Mouse (Mus musculus): ENCODE results near the gene Mipep. TPM values are rescaled to one million over a fixed set of nuclear protein-coding genes. Genes with fewer than 3 reads are reported as not detected.

The Mipep gene
- total RNA-seq, 1 experiment, result 7.9 TPM

GRCm38 (mm10) chr14:60757265-60757664 lies 27.1 kb upstream of the Mipep start:
- in situ Hi-C loops (cut with MboI; ENCODE audit: low sequenced_read_pairs in 2 of 2, unreplicated experiment in 2 of 2), result no loop called here
- no peak for DNase-seq (ENCODE audit: low read depth, low spot score)
- Histone ChIP-seq H3K36me3 (ENCODE audit: control insufficient read depth, insufficient read depth, low read length, poor library complexity, severe bottlenecking) (peaks cover 42% of the 10 kb centered on the region), H3K27ac (ENCODE audit: insufficient read depth, low read depth, low read length, poor library complexity, severe bottlenecking) (no peak overlapping the region), H3K9ac (ENCODE audit: insufficient read depth, low read depth, low read length, poor library complexity, severe bottlenecking) (no peak overlapping the region), H3K4me1 (ENCODE audit: control insufficient read depth in 2 of 2, insufficient read depth in 2 of 2, low read length in 2 of 2, poor library complexity in 1 of 2) (peaks cover 0 to 14% of the 10 kb centered on the region in 2 experiments; a peak in 2 of 4 replicates), H3K9me3 (ENCODE audit: control insufficient read depth, insufficient read depth, low read depth, low read length) (no peaks in the 10 kb centered on the region), H3K4me3 (ENCODE audit: insufficient read depth in 1 of 2, low read depth in 1 of 2, low read length in 2 of 2, poor library complexity in 1 of 2, severe bottlenecking in 1 of 2) (no peak overlapping the region)
- TF ChIP-seq HCFC1 (IDR thresholded peaks at IDR 0.05; ENCODE audit: borderline replicate concordance, insufficient read depth, low read length), result no peak
- TF ChIP-seq ZNF384 (IDR thresholded peaks at IDR 0.05; ENCODE audit: low read depth, low read length), result no peak
- no peak for TF ChIP-seq CHD2 (IDR thresholded peaks at IDR 0.05; ENCODE audit: low read depth, low read length)
- TF ChIP-seq MAFK (IDR thresholded peaks at IDR 0.05; ENCODE audit: insufficient read depth, low read depth, low read length), result no peak
- no peak for TF ChIP-seq ZC3H11A (IDR thresholded peaks at IDR 0.05; ENCODE audit: borderline replicate concordance, low read depth, low read length)

- no peaks in the 10 kb centered on the region for H3K9me3 ChIP-seq (ENCODE audit: control insufficient read depth, insufficient read depth, low read depth, low read length)
- H3K9ac ChIP-seq (ENCODE audit: insufficient read depth, low read depth, low read length, poor library complexity, severe bottlenecking), result no peak overlapping the region
- no peak overlapping the region for H3K27ac ChIP-seq (ENCODE audit: insufficient read depth, low read depth, low read length, poor library complexity, severe bottlenecking)
- TF ChIP-seq HCFC1 (IDR thresholded peaks at IDR 0.05; ENCODE audit: borderline replicate concordance, insufficient read depth, low read length), result no peak
- H3K36me3 ChIP-seq (ENCODE audit: control insufficient read depth, insufficient read depth, low read length, poor library complexity, severe bottlenecking), result peaks cover 43% of the 10 kb centered on the region
- H3K4me1 ChIP-seq (ENCODE audit: control insufficient read depth in 2 of 2, insufficient read depth in 2 of 2, low read length in 2 of 2, poor library complexity in 1 of 2), result peaks cover 0 to 15% of the 10 kb centered on the region in 2 experiments; a peak in 2 of 4 replicates
- in situ Hi-C loops (cut with MboI; ENCODE audit: low sequenced_read_pairs in 2 of 2, unreplicated experiment in 2 of 2), result no loop called here
- no peak for DNase-seq (ENCODE audit: low read depth, low spot score)
- H3K4me3 ChIP-seq (ENCODE audit: insufficient read depth in 1 of 2, low read depth in 1 of 2, low read length in 2 of 2, poor library complexity in 1 of 2, severe bottlenecking in 1 of 2), result no peak overlapping the region
Measured at GRCm38 (mm10) chr14:60757722-60758121, 26.7 kb upstream of the Mipep start.

- Histone ChIP-seq H3K36me3 (ENCODE audit: control insufficient read depth, insufficient read depth, low read length, poor library complexity, severe bottlenecking) (peaks cover 41% of the 10 kb centered on the region), H3K4me3 (ENCODE audit: insufficient read depth in 1 of 2, low read depth in 1 of 2, low read length in 2 of 2, poor library complexity in 1 of 2, severe bottlenecking in 1 of 2) (no peak overlapping the region), H3K4me1 (ENCODE audit: control insufficient read depth in 2 of 2, insufficient read depth in 2 of 2, low read length in 2 of 2, poor library complexity in 1 of 2) (peaks cover 5 to 18% of the 10 kb centered on the region in 2 experiments), H3K27ac (ENCODE audit: insufficient read depth, low read depth, low read length, poor library complexity, severe bottlenecking) (no peak overlapping the region), H3K9me3 (ENCODE audit: control insufficient read depth, insufficient read depth, low read depth, low read length) (no peaks in the 10 kb centered on the region), H3K9ac (ENCODE audit: insufficient read depth, low read depth, low read length, poor library complexity, severe bottlenecking) (no peak overlapping the region)
- in situ Hi-C loops (cut with MboI; ENCODE audit: low sequenced_read_pairs in 2 of 2, unreplicated experiment in 2 of 2), result no loop called here
- DNase-seq (ENCODE audit: low read depth, low spot score), result no peak
- TF ChIP-seq ZC3H11A (IDR thresholded peaks at IDR 0.05; ENCODE audit: borderline replicate concordance, low read depth, low read length), result no peak
- no peak for TF ChIP-seq ZNF384 (IDR thresholded peaks at IDR 0.05; ENCODE audit: low read depth, low read length)
- TF ChIP-seq MAFK (IDR thresholded peaks at IDR 0.05; ENCODE audit: insufficient read depth, low read depth, low read length), result no peak
- TF ChIP-seq HCFC1 (IDR thresholded peaks at IDR 0.05; ENCODE audit: borderline replicate concordance, insufficient read depth, low read length), result no peak
- no peak for TF ChIP-seq CHD2 (IDR thresholded peaks at IDR 0.05; ENCODE audit: low read depth, low read length)
Measured at GRCm38 (mm10) chr14:60759097-60759496, 25.3 kb upstream of the Mipep start.

GRCm38 (mm10) chr14:60761801-60762200 lies 22.6 kb upstream of the Mipep start:
- no peak overlapping the region for H3K27ac ChIP-seq (ENCODE audit: insufficient read depth, low read depth, low read length, poor library complexity, severe bottlenecking)
- H3K9me3 ChIP-seq (ENCODE audit: control insufficient read depth, insufficient read depth, low read depth, low read length), result no peaks in the 10 kb centered on the region
- H3K36me3 ChIP-seq (ENCODE audit: control insufficient read depth, insufficient read depth, low read length, poor library complexity, severe bottlenecking), result peaks cover 32% of the 10 kb centered on the region
- no peak overlapping the region for H3K4me3 ChIP-seq (ENCODE audit: insufficient read depth in 1 of 2, low read depth in 1 of 2, low read length in 2 of 2, poor library complexity in 1 of 2, severe bottlenecking in 1 of 2)
- peaks cover 18 to 39% of the 10 kb centered on the region in 2 experiments for H3K4me1 ChIP-seq (ENCODE audit: control insufficient read depth in 2 of 2, insufficient read depth in 2 of 2, low read length in 2 of 2, poor library complexity in 1 of 2)
- H3K9ac ChIP-seq (ENCODE audit: insufficient read depth, low read depth, low read length, poor library complexity, severe bottlenecking), result no peak overlapping the region
- no peak for DNase-seq (ENCODE audit: low read depth, low spot score)
- TF ChIP-seq ZC3H11A (IDR thresholded peaks at IDR 0.05; ENCODE audit: borderline replicate concordance, low read depth, low read length) (no peak), HCFC1 (IDR thresholded peaks at IDR 0.05; ENCODE audit: borderline replicate concordance, insufficient read depth, low read length) (no peak), MAFK (IDR thresholded peaks at IDR 0.05; ENCODE audit: insufficient read depth, low read depth, low read length) (no peak), CHD2 (IDR thresholded peaks at IDR 0.05; ENCODE audit: low read depth, low read length) (no peak), ZNF384 (IDR thresholded peaks at IDR 0.05; ENCODE audit: low read depth, low read length) (no peak)
- in situ Hi-C loops (cut with MboI; ENCODE audit: low sequenced_read_pairs in 2 of 2, unreplicated experiment in 2 of 2), result no loop called here

- in situ Hi-C loops (cut with MboI; ENCODE audit: low sequenced_read_pairs in 2 of 2, unreplicated experiment in 2 of 2), result no loop called here
- Histone ChIP-seq H3K4me3 (ENCODE audit: insufficient read depth in 1 of 2, low read depth in 1 of 2, low read length in 2 of 2, poor library complexity in 1 of 2, severe bottlenecking in 1 of 2) (no peak overlapping the region), H3K36me3 (ENCODE audit: control insufficient read depth, insufficient read depth, low read length, poor library complexity, severe bottlenecking) (peaks cover 27% of the 10 kb centered on the region), H3K9me3 (ENCODE audit: control insufficient read depth, insufficient read depth, low read depth, low read length) (no peaks in the 10 kb centered on the region), H3K9ac (ENCODE audit: insufficient read depth, low read depth, low read length, poor library complexity, severe bottlenecking) (no peak overlapping the region), H3K4me1 (ENCODE audit: control insufficient read depth in 2 of 2, insufficient read depth in 2 of 2, low read length in 2 of 2, poor library complexity in 1 of 2) (peaks cover 18 to 39% of the 10 kb centered on the region in 2 experiments), H3K27ac (ENCODE audit: insufficient read depth, low read depth, low read length, poor library complexity, severe bottlenecking) (no peak overlapping the region)
- DNase-seq (ENCODE audit: low read depth, low spot score), result no peak
- TF ChIP-seq ZC3H11A (IDR thresholded peaks at IDR 0.05; ENCODE audit: borderline replicate concordance, low read depth, low read length) (no peak), HCFC1 (IDR thresholded peaks at IDR 0.05; ENCODE audit: borderline replicate concordance, insufficient read depth, low read length) (no peak), ZNF384 (IDR thresholded peaks at IDR 0.05; ENCODE audit: low read depth, low read length) (no peak), CHD2 (IDR thresholded peaks at IDR 0.05; ENCODE audit: low read depth, low read length) (no peak), MAFK (IDR thresholded peaks at IDR 0.05; ENCODE audit: insufficient read depth, low read depth, low read length) (no peak)
Measured at GRCm38 (mm10) chr14:60762754-60763153, 21.6 kb upstream of the Mipep start.
